In the genomic region with DNA sequence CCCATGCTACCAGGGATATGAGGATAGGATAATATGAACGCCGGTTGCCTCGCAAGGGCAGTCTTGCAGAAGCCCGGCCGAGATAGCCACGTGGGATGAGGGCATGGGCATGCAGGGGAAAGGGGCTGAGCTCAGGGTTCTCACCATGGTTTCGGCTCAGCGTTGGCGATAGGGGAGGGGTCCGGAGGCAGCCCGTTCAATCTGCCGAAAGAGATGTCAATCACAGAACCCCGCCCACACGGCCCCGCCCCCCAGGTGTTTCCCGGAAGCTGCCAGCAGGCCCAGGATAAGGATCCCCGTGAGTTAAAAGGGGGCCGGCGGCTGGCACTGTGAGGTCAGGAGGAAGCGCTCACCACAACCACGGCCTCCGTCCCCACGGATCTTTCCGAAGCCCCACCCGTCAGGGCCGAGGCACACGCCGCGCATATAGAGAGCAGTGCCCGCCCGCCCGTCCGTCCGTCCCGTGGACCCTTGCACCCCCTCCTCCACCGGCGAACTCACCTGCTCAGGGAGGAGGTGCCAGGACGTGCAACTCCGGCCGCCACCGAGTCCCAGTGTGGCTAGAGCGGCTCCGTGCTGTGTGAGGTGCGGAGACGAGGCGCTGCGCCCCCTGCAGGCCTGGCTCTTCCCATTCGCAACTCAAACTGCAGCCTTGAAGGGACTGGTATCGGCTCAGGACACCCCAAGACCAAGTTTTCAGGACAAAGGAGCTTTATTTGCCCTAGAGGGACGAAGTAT, we compare ENCODE assay signal across 8 mouse cellular contexts. TPM values are rescaled to one million over a fixed set of nuclear protein-coding genes. Genes with fewer than 3 reads are reported as not detected.
A peak's percentile ranks its signal among the peaks of the same experiment; 100 is the strongest.
DNase-seq lines count a peak whose midpoint lies in the region; ATAC-seq lines count a peak whose summit lies in the region.

A gene (minus strand): TSS at position 564 of the 738 bp plus-strand sequence.

- no peaks in the 10 kb centered on the region for H3K27me3 ChIP-seq in hindbrain, embryonic 12.5 days

- peak; percentile 96 for ATAC-seq in hindbrain, embryonic 12.5 days (ENCODE audit: low FRiP score)

- H3K4me2 ChIP-seq in hindbrain, embryonic 12.5 days (replicated peaks) = peak within 1 kb of the TSS; percentile 54

- WGBS in hindbrain, embryonic 12.5 days = 1% methylated on average over 50 of the region's 50 CpGs

- DNase-seq in Muller cell, postnatal 12 days (ENCODE audit: inconsistent ontology term) = peak; percentile 94
- DNase-seq in cerebellum, adult 9-11 months = peak; percentile 94
- DNase-seq in frontal cortex, postnatal 10 days (ENCODE audit: low spot score in 2 of 2) = peak; percentile 88 to 90
- peak; percentile 88 to 92 for DNase-seq in layer of hippocampus, postnatal 14 days (ENCODE audit: low spot score in 2 of 2)
- DNase-seq in lung, postnatal 14 days = peak; percentile 93
- DNase-seq in retina, adult 2 months (ENCODE audit: low read depth, low spot score) = peak; percentile 89
- peak; percentile 97 to 98 for DNase-seq in thymus, postnatal 36 days

- H3K27ac ChIP-seq in hindbrain, embryonic 12.5 days = peak within 1 kb of the TSS; percentile 79

- 0 out of 2 replicates have a peak, but pooled peaks cover 13% of the 10 kb centered on the region for H3K4me1 ChIP-seq in hindbrain, embryonic 12.5 days

- H3K9me3 ChIP-seq in hindbrain, embryonic 12.5 days (replicated peaks) = no peaks in the 10 kb centered on the region

- peaks cover 27% of the 10 kb centered on the region for H3K36me3 ChIP-seq in hindbrain, embryonic 12.5 days

- peak within 1 kb of the TSS; percentile 77 for H3K9ac ChIP-seq in hindbrain, embryonic 12.5 days

- H3K4me3 ChIP-seq in hindbrain, embryonic 12.5 days = peak within 1 kb of the TSS; percentile 79

RNA-seq across cellular contexts. Expression of the gene that starts here (rescaled TPM):
- 36.6 and 38.1 TPM in 2 replicates for polyA plus RNA-seq in hindbrain, embryonic 12.5 days (2016; fragmentation: Nextera tagmentation; extraction: Ambion mirVana)
- 10 to 100 TPM; 41.4 to 41.8 TPM for total RNA-seq in layer of hippocampus, postnatal 14 days (2021)

Comparison
In these comparisons a context has a peak if more than half of its experiments do, and no peak if none do; other contexts are left out.
1. Peak in every context shown above with its lines: DNase-seq, ATAC-seq, H3K4me3 ChIP-seq and H3K27ac ChIP-seq.